Comparison of ENCODE assay signal across 9 mouse cellular contexts in genomic region chr11:58104351-58104791, GRCm38 (mm10). TPM values are rescaled to one million over a fixed set of nuclear protein-coding genes. Genes with fewer than 3 reads are reported as not detected.
DNase-seq lines count a peak whose midpoint lies in the region; ATAC-seq and TF ChIP-seq lines count a peak whose summit lies in the region.
"Had no signal": no experiment of that assay in that cellular context is flagged by ENCODE, and none has a peak within 500 bp of the region (broad histone marks: within the 10 kb centered on the region; RNA-seq: fewer than 3 reads in every experiment).

No protein-coding gene starts in this region.

- TF ChIP-seq POLR2A in testis, adult 2 months (IDR thresholded peaks at IDR 0.05; ENCODE audit: control insufficient read depth, low read depth, low read length): no peak; the same call in 1 of the 2 replicates

- no peaks in the 10 kb centered on the region for H3K9me3 ChIP-seq in heart, embryonic 15.5 days (replicated peaks)
- H3K9me3 ChIP-seq in liver, embryonic 14.5 days (ENCODE audit: control insufficient read depth, low read length): no peaks in the 10 kb centered on the region

- ATAC-seq in heart, embryonic 15.5 days (replicated peaks; ENCODE audit: insufficient number of reproducible peaks, insufficient read depth, low FRiP score, low read depth): peak; percentile 7; the same call in 1 of the 2 replicates
- ATAC-seq in liver, embryonic 14.5 days (ENCODE audit: insufficient read depth): peak; percentile 3
- peak; percentile 55 for ATAC-seq in monocyte, adult 5-6 weeks (replicated peaks; ENCODE audit: insufficient number of reproducible peaks, low FRiP score, low TSS enrichment, poor library complexity, severe bottlenecking)

- H3K4me3 ChIP-seq in testis, adult 2 months (ENCODE audit: control insufficient read depth, low read depth, low read length): peak overlapping the region; percentile 93
- peak overlapping the region; percentile 94 for H3K4me3 ChIP-seq in heart, embryonic 15.5 days
- H3K4me3 ChIP-seq in liver, embryonic 14.5 days (ENCODE audit: insufficient read depth in 1 of 2, low read depth in 2 of 2, low read length in 2 of 2): peak overlapping the region; percentile 75 to 84

- WGBS in heart, embryonic 15.5 days: 0% methylated on average over 24 of the region's 24 CpGs
- under 1% methylated on average over 24 of the region's 24 CpGs for WGBS in liver, embryonic 14.5 days (ENCODE audit: insufficient replicate concordance)

- H3K27ac ChIP-seq in testis, adult 2 months (ENCODE audit: control insufficient read depth, insufficient read depth, low read depth, low read length): peak overlapping the region; percentile 75
- peak overlapping the region; percentile 93 for H3K27ac ChIP-seq in heart, embryonic 15.5 days
- H3K27ac ChIP-seq in liver, embryonic 14.5 days: peak overlapping the region; percentile 77

- peak; percentile 34 for DNase-seq in adrenal gland, postnatal 25 days
- DNase-seq in adrenal gland, postnatal 10 days: no peak
- no peak for DNase-seq in testis, postnatal 14 days (ENCODE audit: low spot score)
- peak in 2 of 3 experiments; percentile 35 to 38 for DNase-seq in liver, embryonic 14.5 days (ENCODE audit: low read depth in 3 of 3, low spot score in 3 of 3)
- no peak for DNase-seq in cerebellum, adult 11 months

- no peak for TF ChIP-seq EP300 in liver, embryonic 14.5 days (IDR thresholded peaks at IDR 0.05; ENCODE audit: low read depth)

- H3K27me3 ChIP-seq in testis, adult 2 months (ENCODE audit: control insufficient read depth, insufficient read depth, low read length): no peaks in the 10 kb centered on the region
- no peaks in the 10 kb centered on the region for H3K27me3 ChIP-seq in heart, embryonic 15.5 days
- H3K27me3 ChIP-seq in liver, embryonic 14.5 days (ENCODE audit: control insufficient read depth, insufficient read depth, low read length): no peaks in the 10 kb centered on the region

- H3K4me1 ChIP-seq in testis, adult 2 months (ENCODE audit: control insufficient read depth, insufficient read depth, low read length): peaks cover 13% of the 10 kb centered on the region
- H3K4me1 ChIP-seq in heart, embryonic 15.5 days (replicated peaks): peaks cover 17% of the 10 kb centered on the region
- peaks cover 7 to 12% of the 10 kb centered on the region in 2 experiments for H3K4me1 ChIP-seq in liver, embryonic 14.5 days (replicated peaks; ENCODE audit: control insufficient read depth in 2 of 2, insufficient read depth in 2 of 2, low read length in 1 of 2)

- H3K36me3 ChIP-seq in testis, adult 2 months (ENCODE audit: control insufficient read depth, insufficient read depth, low read length): no peaks in the 10 kb centered on the region
- no peaks in the 10 kb centered on the region for H3K36me3 ChIP-seq in heart, embryonic 15.5 days
- peaks cover under 1% of the 10 kb centered on the region; the same call in 1 of the 2 replicates for H3K36me3 ChIP-seq in liver, embryonic 14.5 days (replicated peaks; ENCODE audit: control insufficient read depth, insufficient read depth, low read depth)

- H3K4me2 ChIP-seq in heart, embryonic 15.5 days: peak overlapping the region; percentile 76
- peak overlapping the region; percentile 62 for H3K4me2 ChIP-seq in liver, embryonic 14.5 days (ENCODE audit: low read depth)

- peak overlapping the region; percentile 96 for H3K9ac ChIP-seq in heart, embryonic 15.5 days
- H3K9ac ChIP-seq in liver, embryonic 14.5 days (replicated peaks): peak overlapping the region; percentile 84

- no peak for TF ChIP-seq CTCF in testis, adult 2 months (IDR thresholded peaks at IDR 0.05; ENCODE audit: control insufficient read depth, insufficient read depth, insufficient replicate concordance, low read depth, low read length)
- no peak for TF ChIP-seq CTCF in liver, embryonic 14.5 days (IDR thresholded peaks at IDR 0.05; ENCODE audit: low read depth)

RNA-seq across cellular contexts. Expression of gene Cnot8, which starts 0.4 kb away (rescaled TPM):
- 54.1 and 65.5 TPM in 2 replicates for total RNA-seq in adrenal gland, postnatal 25 days (2021)
- 10 to 100 TPM; 42.9 to 49.3 TPM for total RNA-seq in adrenal gland, postnatal 10 days (2021)
- 17.6 and 22.8 TPM in 2 replicates for polyA plus RNA-seq in testis, adult 2 months (2012; rRNA removed)
- 67.6 and 81.1 TPM in 2 replicates for polyA plus RNA-seq in heart, embryonic 15.5 days (2015; fragmentation: Nextera tagmentation; extraction: Ambion mirVana)
- 21.5 and 26.3 TPM in 2 replicates for polyA plus RNA-seq in liver, embryonic 14.5 days (2012; rRNA removed)
- polyA plus RNA-seq in liver, embryonic 14.5 days (2014; fragmentation: Nextera tagmentation; extraction: Ambion mirVana): 28.9 and 34.3 TPM in 2 replicates
- total RNA-seq in monocyte, adult 5-6 weeks (2017): 84.4 to 93.8 TPM (median 89.2 TPM) in 3 replicates

RNA-seq across cellular contexts. Expression of gene Gm12248, which starts 11.4 kb away (rescaled TPM):
- 1.0 and 1.7 TPM in 2 replicates for total RNA-seq in adrenal gland, postnatal 25 days (2021)
- total RNA-seq in adrenal gland, postnatal 10 days (2021): not detected
- polyA plus RNA-seq in testis, adult 2 months (2012; rRNA removed): 1.5 TPM in 2 replicates
- not detected in 2 replicates for polyA plus RNA-seq in heart, embryonic 15.5 days (2015; fragmentation: Nextera tagmentation; extraction: Ambion mirVana)
- not detected in 2 replicates for polyA plus RNA-seq in liver, embryonic 14.5 days (2012; rRNA removed)
- polyA plus RNA-seq in liver, embryonic 14.5 days (2014; fragmentation: Nextera tagmentation; extraction: Ambion mirVana): not detected in 2 replicates
- total RNA-seq in monocyte, adult 5-6 weeks (2017): not detected in 3 replicates
- total RNA-seq: left cerebral cortex, adult 18-20 months had no signal

Comparison
In these comparisons a context has a peak if more than half of its experiments do, and no peak if none do; other contexts are left out.
1. DNase-seq: peak in adrenal gland, postnatal 25 days (single experiment) and liver, embryonic 14.5 days (2 of 3); none in adrenal gland, postnatal 10 days (single experiment), testis, postnatal 14 days (single experiment) and cerebellum, adult 11 months (single experiment).
2. ATAC-seq: peak in every context shown above with its lines; median percentile 55 in monocyte, adult 5-6 weeks; 7 in heart, embryonic 15.5 days; 3 in liver, embryonic 14.5 days.
3. Peak in every context shown above with its lines, with median percentiles within 50 percentile points of each other: H3K27ac ChIP-seq and H3K4me3 ChIP-seq.